Mouse (Mus musculus): ENCODE data around the gene Tsr2.
A peak's percentile ranks its signal among the peaks of the same experiment; 100 is the strongest.

Gene Tsr2

DNA sequence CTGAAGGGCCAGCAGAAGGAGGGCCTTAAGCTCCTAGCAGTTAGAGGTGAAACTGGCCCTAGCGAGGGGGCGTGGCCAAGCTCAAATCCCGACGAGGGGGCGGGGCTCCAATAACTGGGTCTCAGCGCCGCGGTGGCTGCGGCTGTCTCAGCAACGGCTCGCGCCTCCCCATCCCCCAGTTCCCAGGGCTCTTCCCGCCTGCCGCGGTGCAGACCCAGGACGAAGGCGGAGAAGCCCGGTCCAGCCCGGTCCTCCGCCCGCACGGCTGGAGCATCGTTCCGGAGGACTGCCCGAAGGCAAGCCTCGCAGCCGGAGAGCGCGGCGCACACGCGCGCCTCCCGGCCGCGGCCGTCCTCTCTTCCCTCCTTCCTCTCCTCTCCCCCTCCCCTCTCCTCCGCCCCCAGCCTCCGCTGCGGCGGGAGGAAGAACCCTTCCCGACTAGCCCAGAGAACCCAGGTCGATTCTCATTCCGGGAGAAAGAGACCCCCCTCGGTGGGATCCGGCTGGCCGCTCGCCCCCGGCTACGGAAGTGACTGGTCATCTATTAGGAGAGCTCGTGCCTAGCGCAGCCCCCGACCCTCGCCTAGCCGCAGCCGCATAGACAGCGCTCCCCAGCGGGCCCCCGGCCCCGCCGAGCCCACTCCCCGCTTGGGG lies 49.4 kb downstream of the Tsr2 start:
- peak; percentile 32 for DNase-seq (ENCODE audit: low read depth, low spot score)

DNA sequence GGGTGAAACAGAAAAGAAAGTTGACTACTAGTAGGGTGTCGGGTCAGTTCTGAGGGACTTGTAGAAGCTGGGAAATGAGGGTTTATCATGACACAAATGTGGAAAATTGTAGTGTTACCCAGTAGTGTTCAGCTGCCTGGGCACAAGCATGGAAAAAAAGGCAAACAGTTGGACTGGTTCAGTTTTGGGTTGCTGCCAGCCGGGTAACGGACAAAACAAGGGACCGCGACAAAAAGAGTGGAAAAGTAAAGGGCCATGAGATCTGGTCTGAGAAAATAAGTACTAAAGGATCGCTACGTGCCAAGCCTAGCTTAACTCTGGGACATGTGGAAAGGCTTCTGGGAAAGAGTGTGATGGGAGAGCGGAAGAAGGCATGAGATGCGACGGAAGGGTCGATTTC lies 50.0 kb downstream of the Tsr2 start:
- DNase-seq (ENCODE audit: low read depth, low spot score), result no peak

DNA sequence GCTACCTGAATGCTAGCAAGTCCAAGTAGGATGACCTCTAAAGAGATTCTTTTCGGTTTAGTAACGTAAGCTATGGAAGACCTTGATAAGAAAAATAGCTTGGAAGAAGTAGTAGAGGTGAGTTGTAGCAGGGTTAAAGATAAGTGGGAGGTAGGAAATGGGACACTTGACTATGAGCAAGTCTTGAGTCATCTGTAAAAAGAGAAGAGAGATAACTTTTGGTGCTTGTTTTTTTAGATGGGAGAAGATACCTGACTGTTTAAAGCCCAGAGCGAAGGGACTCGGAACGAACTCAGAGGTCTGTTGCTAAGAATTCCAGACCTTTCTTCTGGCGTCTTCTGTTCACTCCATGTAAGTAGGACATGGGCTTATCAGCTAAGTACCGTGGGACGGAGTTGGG lies 50.5 kb downstream of the Tsr2 start, which contains the start of gene Fgd1:
Gene Fgd1 (plus strand): TSS at position 301 of the 400 bp plus-strand sequence.
- DNase-seq (ENCODE audit: low read depth, low spot score), result no peak

DNA sequence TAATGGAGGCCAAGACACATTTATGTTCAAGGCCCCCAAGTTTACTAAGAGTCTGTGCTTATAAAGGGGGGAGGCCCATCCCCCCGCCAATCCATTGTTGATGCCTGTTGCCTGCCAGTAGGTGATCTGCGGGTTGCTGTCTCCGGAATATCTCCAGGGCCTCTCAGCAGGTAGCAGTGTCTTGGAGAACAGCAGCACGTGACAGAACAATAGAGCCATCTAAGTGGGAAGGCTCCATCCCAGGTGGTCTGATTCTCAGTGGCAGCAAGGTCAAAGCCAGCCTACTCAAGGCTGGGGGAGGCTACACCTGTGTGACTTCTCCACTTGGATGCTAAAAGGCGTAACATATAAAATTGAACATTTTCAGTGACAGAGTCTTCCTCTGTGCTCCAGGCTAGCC lies 55.1 kb downstream of the Tsr2 start:
- DNase-seq (ENCODE audit: low read depth, low spot score), result no peak

All from CD4-positive helper T cell, adult 2 months (primary cell).